Mouse (Mus musculus) brown adipose tissue, adult 24 weeks (tissue): ENCODE results near the gene Tgfbrap1. TPM values are rescaled to one million over a fixed set of nuclear protein-coding genes. Genes with fewer than 3 reads are reported as not detected.

Experiments
- H3K27ac ChIP-seq: fragments of 200-500 bp; replicated peaks from 2 replicates; pipeline ENCODE4 v1.5.1; 2012; ENCODE audit warnings: low read depth, mild to moderate bottlenecking, low read length
- H3K4me1 ChIP-seq: fragments of 200-500 bp; 2 replicates; pipeline ENCODE4 v1.6.1; 2012; ENCODE audit warnings: low read length, mixed read lengths; ENCODE audit not compliant: control insufficient read depth, insufficient read depth, insufficient read length
- H3K4me3 ChIP-seq: fragments of 200-500 bp; 2 replicates; pipeline ENCODE4 v1.5.1; 2012; ENCODE audit warnings: low read depth, mild to moderate bottlenecking, low read length, moderate library complexity; ENCODE audit not compliant: insufficient read depth
- polyA plus RNA-seq: library from polyadenylated mRNA; stranded (reverse); fragments of >200 nt; gene quantifications from 2 replicates; pipeline ENCODE4 v1.2.4, GENCODE M21; 2012; ENCODE audit not compliant: missing spikeins, insufficient read depth, insufficient read length

The Tgfbrap1 gene
- polyA plus RNA-seq, 1 experiment = 13.0 TPM

DNA sequence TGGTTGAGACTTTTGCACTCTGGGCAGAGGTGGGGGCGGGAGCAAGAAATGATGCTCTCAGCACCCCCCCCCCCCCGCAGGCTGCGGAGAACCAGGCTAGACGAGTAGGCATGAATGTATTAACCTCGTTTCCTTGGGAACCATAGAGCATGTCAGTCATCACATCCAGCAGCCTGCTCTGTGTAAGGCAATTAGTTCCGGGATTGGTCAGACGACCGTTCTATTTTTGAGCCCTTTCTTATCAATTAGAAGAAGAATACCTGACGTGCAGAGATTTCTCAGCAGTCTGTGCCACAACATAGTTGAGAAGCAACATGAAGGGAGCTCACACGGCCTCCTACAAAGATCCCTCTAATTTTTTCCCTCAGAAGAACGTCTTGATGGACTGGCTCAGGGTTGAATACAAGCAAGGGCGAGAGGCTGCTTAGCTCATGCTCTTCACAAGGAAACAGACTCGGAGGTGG lies 92.4 kb downstream of the Tgfbrap1 start:
- no peaks in the 10 kb centered on the region for H3K4me1 ChIP-seq
- no peak overlapping the region for H3K4me3 ChIP-seq
- no peak overlapping the region for H3K27ac ChIP-seq

Other genes with a start within 250 kb of the Tgfbrap1 start
- 82.6 and 92.8 TPM in 2 replicates for gene Mrps9, start 247.4 kb downstream of the Tgfbrap1 start, polyA plus RNA-seq
- gene Gpr45, start 145.8 kb downstream of the Tgfbrap1 start, polyA plus RNA-seq = not detected in 2 replicates
- 10.5 and 12.2 TPM in 2 replicates for gene AI597479, start 73 bp upstream of the Tgfbrap1 start, polyA plus RNA-seq
- not detected in 2 replicates for gene Fhl2, start 98.3 kb upstream of the Tgfbrap1 start, polyA plus RNA-seq